8 mouse cellular contexts compared by ENCODE assay signal in genomic region chr15:8443926-8444889, GRCm38 (mm10). TPM values are rescaled to one million over a fixed set of nuclear protein-coding genes. Genes with fewer than 3 reads are reported as not detected.
DNase-seq lines count a peak whose midpoint lies in the region; ATAC-seq lines count a peak whose summit lies in the region.

Nipbl (minus strand) TSS chr15:8444463.

- H3K36me3 ChIP-seq in intestine, embryonic 14.5 days (ENCODE audit: control insufficient read depth, insufficient read depth, low read length) = no peaks in the 10 kb centered on the region

- H3K27ac ChIP-seq in intestine, embryonic 14.5 days (ENCODE audit: low read depth) = peak within 1 kb of the TSS; percentile 100

- peak; percentile 87 for ATAC-seq in intestine, embryonic 14.5 days (replicated peaks; ENCODE audit: low FRiP score, low TSS enrichment, low read depth)
- peak; percentile 66 for ATAC-seq in megakaryocyte progenitor cell, adult 5-6 weeks (replicated peaks; ENCODE audit: poor library complexity)

- no peaks in the 10 kb centered on the region for H3K27me3 ChIP-seq in intestine, embryonic 14.5 days (replicated peaks; ENCODE audit: control insufficient read depth, insufficient read depth, low read length)

- WGBS in intestine, embryonic 14.5 days = 0% methylated on average over 64 of the region's 102 CpGs

- peaks cover 15% of the 10 kb centered on the region for H3K4me1 ChIP-seq in intestine, embryonic 14.5 days (replicated peaks; ENCODE audit: control insufficient read depth, insufficient read depth, low read length)

- H3K4me2 ChIP-seq in intestine, embryonic 14.5 days (ENCODE audit: low read length) = peak within 1 kb of the TSS; percentile 97

- H3K4me3 ChIP-seq in intestine, embryonic 14.5 days (ENCODE audit: low read depth, low read length) = peak within 1 kb of the TSS; percentile 83

- no peaks in the 10 kb centered on the region for H3K9me3 ChIP-seq in intestine, embryonic 14.5 days (ENCODE audit: control insufficient read depth, low read length)

- intact Hi-C loops in gastrocnemius, postnatal 14 days (cut with DNase I; ENCODE audit: low total_unique reads) = loop anchor here (5.0 kb wide), 1 partner anchor 62 kb away; no protein-coding TSS in a partner anchor
- intact Hi-C loops in left cerebral cortex, postnatal 10 days (cut with DNase I) = loop anchor here (5.0 kb wide), 1 partner anchor 62 kb away; no protein-coding TSS in a partner anchor

- DNase-seq in adrenal gland, adult 18-20 months (ENCODE audit: low spot score in 2 of 2) = peak; percentile 87 to 89
- peak; percentile 95 for DNase-seq in embryo, embryonic 10.5 days (ENCODE audit: low spot score)
- peak; percentile 94 for DNase-seq in gastrocnemius, postnatal 14 days
- peak; percentile 89 for DNase-seq in intestine, embryonic 14.5 days (ENCODE audit: low spot score)
- peak; percentile 90 to 96 for DNase-seq in left cerebral cortex, postnatal 10 days (ENCODE audit: extremely low spot score in 1 of 2, low spot score in 2 of 2)
- peak; percentile 95 to 96 for DNase-seq in right cerebral cortex, postnatal 10 days (ENCODE audit: low spot score in 2 of 2)
- peak; percentile 92 for DNase-seq in urinary bladder, postnatal 14 days (ENCODE audit: low spot score)

- peak within 1 kb of the TSS; percentile 98 for H3K9ac ChIP-seq in intestine, embryonic 14.5 days (ENCODE audit: low read length)

RNA-seq across cellular contexts. Expression of gene Nipbl, which starts in this region (rescaled TPM):
- 10 to 100 TPM; 37.4 to 45.7 TPM for total RNA-seq in adrenal gland, adult 18-20 months (2021)
- total RNA-seq in gastrocnemius, postnatal 14 days (2021) = 10 to 100 TPM; 21.9 to 23.1 TPM
- 23.3 and 23.8 TPM in 2 replicates for polyA plus RNA-seq in intestine, embryonic 14.5 days (2014; fragmentation: Nextera tagmentation; extraction: Ambion mirVana)
- 10 to 100 TPM; 28.8 to 30.2 TPM for total RNA-seq in left cerebral cortex, postnatal 10 days (2021)
- 62.0 and 68.8 TPM in 2 replicates for total RNA-seq in megakaryocyte progenitor cell, adult 5-6 weeks (2015)
- total RNA-seq in megakaryocyte progenitor cell, adult 5-6 weeks (2017) = 33.6 and 44.6 TPM in 2 replicates

Comparison
In these comparisons a context has a peak if more than half of its experiments do, and no peak if none do; other contexts are left out.
1. Peak in every context shown above with its lines: DNase-seq, ATAC-seq, H3K4me3 ChIP-seq and H3K27ac ChIP-seq.